Mouse (Mus musculus) v-Abl transformed pro-B cells (cell line): ENCODE measurements around the gene Ppm1n.

Source experiments
- in situ Hi-C, 2 experiments: fragments of 400-800 bp; cut with MboI; formaldehyde crosslinking; loops; one replicate each; pipeline ENCODE4 v1.15.1; 2025; ENCODE audit not compliant: unreplicated experiment in 2 of 2

Ppm1n gene

DNA sequence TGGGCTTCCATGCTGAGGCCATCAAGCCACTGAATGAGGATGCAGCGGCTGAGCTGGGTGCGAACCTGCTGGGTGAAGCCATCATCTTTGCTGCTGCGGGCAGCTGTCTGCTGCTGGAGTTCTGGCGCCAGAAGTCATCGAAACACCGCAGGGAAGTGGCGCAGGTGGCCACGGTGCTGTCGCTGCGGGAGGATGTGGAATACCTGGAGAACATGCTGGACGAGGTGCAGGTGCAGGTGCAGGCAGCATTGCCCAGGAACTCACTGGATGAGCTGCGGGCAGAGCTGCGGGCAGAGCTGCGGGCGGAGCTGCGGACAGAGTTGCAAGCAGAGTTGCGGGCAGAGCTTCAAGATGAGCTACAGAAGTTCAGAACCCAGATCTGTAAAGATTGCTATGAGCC, 24.5 kb downstream of the Ppm1n start:
- in situ Hi-C loops: no loop called here

DNA sequence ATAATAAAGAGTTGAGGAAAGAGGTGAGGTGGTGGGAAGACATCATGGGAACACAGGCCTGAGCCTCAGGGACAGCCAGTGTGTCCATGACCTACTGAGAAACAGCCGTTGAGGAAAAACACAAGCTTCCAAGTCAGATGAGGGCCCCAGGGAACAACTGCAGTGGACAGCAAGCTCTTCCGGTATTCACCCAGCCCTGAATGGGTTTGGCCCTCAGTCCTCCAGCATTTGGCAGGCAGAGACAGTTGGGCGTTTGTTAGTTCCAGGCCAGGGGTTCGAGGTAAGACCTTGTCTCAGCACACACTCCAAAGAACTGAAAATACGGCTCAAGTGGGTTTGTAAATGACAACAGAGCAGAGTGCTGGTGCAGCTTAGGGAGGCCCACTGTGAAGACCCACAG, 26.4 kb downstream of the Ppm1n start:
- in situ Hi-C loops: no loop called here

DNA sequence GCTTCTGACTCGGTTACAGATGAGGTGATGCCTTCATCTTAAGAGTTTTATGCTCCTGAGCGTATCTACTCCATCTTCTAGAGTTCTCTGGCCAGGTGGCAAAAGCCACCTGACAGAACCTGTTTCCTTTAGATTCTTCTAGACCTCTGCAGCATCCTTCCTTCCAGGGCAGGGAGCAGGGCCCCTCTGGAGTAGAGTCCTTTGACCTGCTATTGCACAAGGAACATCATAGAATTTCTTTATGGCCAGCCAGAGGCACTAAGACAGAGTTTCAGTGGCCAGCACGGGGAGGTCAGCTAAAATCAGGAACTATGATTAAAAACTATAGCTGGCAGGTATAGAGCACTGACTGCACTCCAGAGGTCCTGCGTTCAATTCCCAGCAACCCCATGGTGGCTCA, 27.8 kb downstream of the Ppm1n start:
- in situ Hi-C loops: no loop called here

DNA sequence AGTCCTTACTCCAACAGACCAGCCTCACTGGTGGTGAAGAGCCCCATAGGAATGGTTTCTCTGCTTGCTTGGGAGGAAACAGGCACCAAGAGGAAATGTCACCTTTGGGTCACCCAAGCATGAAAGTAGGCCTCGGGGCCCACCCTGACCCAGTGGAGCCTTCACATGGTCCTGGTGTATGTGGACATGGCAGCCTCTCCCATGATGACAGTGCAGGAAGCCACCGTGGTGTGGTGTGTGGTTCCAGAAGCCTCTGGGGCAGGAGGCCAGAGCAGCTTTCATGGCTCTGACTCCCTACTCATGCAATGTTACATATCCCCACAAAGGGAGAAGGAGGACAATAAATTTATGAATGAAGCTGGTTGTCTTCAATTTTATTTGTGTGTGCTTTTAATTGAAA, 32.4 kb downstream of the Ppm1n start:
- in situ Hi-C loops: no loop called here

DNA sequence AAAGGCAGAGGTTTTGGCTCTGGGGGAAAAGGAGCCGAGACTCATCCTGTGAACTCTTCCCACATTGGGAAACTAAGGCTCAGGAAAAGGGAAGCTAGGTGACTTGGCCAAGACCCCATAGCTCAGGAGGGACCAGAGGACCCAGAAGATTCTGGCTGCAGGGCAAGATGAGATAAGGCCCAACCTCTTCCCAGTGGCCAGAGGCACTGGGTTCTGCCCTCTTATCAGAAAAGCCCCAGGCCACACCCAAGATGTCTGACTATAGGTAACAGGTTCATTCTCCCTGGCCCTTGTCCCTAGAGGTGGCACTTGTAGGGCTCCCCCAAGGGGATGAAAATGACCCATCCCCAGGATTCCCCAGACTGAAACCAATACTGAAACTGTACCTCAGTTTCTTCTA, 33.0 kb downstream of the Ppm1n start:
- in situ Hi-C loops: no loop called here

DNA sequence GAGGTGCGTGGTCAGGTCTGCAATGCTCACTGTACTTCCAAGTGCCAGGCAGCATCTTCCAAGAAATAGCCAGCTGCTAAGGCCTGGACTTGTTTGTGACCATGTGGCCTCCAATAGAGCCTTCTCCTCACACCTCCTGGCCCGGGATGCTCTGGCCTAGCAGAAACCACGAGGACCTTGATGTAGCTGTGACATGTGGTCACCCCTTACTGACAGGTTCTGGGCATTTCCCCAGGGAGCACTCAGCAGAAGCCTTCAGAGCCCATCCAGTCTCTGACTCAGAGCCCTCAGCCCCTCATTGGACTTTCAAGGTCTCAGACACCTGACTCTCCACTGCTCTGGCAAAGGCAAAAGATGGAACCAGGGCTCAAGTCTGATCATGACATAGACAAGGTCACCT, 34.8 kb downstream of the Ppm1n start:
- in situ Hi-C loops: no loop called here

DNA sequence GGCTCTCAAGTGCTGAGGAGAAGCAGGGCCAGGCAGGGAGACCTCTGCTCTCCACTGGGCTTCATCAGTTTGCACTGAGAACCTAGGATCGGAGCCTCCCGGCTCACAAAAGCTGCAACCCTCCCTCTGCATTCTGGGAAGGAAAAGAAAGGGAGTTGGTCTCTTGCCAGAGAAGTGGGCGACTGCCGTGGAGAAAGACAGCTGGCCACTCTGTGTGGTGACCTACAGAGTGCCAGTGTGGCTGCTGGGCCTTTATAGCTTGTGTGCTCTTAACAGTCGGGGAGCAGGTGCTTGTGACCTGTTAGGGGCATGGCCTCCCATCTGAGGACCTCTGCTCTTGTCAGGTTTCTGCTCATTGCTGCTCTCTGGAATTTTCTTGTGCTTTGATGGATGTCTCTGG, 36.0 kb downstream of the Ppm1n start:
- in situ Hi-C loops: loop anchor here in 1 of 2 experiments (5.0 kb wide), 1 partner anchor 38 kb away; the partner anchor contains the start of genes Ppm1n and Rtn2

DNA sequence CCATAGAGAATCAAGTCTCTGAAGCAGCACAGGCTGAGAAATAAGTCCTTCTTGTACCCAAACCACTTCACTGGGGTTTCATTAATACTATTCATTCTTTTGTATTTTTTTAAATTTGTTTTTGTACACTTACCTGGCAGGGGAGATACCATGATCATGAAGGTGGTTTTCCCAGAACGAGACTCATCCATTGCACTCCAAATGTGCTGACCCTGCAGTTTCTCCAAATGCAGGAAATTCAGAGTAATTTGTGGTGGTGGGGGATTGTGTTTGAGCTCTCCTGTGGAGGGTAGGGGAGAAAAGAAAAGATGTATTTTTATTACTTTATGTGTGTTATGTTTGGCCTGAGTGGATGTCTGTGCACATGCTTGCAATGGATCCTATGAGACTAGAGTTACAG, 37.9 kb downstream of the Ppm1n start:
- in situ Hi-C loops: loop anchor here in 1 of 2 experiments (5.0 kb wide), 1 partner anchor 40 kb away; the partner anchor contains the start of genes Ppm1n and Rtn2

DNA sequence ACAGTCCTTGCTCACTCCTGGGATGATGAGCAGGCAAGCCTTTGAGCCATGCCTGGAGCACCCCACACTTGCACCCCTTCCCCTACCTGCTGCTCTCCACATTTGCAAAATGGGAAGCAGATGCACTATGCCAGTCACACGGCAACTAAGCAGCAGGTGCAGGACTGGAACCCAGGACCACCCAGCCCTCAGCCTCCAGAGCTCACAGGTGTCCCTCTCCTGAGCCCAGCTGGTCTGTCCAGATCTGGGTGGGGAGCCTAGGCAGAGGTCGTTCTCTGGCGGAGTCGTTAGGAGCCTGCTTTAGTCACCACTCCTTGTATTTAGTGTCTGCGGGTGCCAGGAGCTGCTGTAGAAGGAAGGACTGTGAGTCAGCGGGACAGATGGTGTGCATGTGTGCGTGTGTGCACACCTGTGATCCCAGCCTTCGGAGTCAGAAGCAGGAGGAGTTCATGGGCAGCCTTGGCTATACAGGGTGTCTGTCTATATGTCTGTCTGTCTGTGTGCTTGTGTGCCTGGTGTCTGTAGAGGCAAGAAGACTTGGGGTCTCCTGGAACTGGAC, 38.9 kb downstream of the Ppm1n start:
- in situ Hi-C loops: loop anchor here in 1 of 2 experiments (5.0 kb wide), 1 partner anchor 41 kb away; the partner anchor contains the start of genes Ppm1n and Rtn2

DNA sequence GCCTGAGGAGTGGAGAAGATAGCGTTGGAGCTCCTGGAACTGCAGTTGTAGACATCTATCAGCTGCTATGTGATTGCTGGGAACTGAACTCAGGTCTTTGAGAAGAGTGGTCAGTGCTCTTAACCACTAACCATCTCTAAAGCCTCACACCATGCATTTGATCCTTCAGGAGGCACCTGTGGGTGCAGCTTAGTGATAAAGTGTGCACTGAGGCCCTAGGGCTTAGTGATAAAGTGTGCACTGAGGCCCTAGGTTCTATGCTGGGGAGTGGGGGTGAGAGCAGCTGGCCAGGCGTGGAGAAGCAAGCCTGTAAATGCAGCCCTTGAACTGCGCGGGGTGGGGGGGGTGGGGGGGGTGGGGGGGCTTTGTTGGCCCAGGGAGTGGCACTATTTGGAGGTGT, 39.9 kb downstream of the Ppm1n start:
- in situ Hi-C loops: loop anchor here (5.0 kb wide), 1 partner anchor 42 kb away; the partner anchor contains the start of genes Ppm1n (in 2 of the 2) and Rtn2 (in 2 of the 2)

DNA sequence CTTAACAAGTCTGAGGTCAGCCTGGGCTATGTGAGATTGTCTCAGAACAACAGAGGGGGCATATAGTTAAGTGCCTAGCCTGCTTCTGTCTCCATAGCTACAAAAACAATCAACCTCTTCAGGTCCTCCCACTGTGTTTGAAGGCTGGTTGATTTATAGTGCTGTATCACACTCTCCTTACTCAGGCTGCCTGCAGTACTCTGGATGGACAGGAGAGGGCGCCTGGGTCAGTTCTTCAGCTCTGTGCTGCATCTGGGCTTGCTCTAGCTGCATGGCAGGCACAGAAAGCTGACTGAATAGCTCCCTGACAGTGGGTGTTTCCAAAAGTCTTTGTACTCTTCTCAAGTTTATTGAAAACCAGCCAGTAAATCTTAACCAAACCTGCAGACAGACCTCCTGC, 40.4 kb downstream of the Ppm1n start:
- in situ Hi-C loops: loop anchor here in 1 of 2 experiments (5.0 kb wide), 1 partner anchor 43 kb away; the partner anchor contains the start of genes Ppm1n and Rtn2

DNA sequence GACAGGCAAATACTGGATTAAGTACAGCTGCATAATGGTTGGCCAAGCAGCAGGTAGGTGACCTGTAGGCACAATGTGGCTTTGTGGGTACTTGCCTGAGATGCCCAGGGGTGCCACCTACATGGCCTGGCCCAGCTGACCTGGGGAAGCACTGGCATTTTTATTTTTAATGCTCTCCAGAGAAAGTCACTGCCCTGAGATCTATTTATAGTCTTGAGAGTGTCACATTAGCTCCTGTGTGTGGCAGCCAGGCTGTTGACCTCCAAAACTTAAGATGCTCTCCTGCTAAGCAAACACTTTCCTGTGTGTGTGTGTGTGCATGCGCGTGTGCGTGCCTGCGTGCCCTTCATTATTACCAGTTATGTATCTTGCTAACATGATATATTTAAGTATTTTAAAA, 41.5 kb downstream of the Ppm1n start:
- in situ Hi-C loops: loop anchor here in 1 of 2 experiments (5.0 kb wide), 1 partner anchor 44 kb away; the partner anchor contains the start of genes Ppm1n and Rtn2

DNA sequence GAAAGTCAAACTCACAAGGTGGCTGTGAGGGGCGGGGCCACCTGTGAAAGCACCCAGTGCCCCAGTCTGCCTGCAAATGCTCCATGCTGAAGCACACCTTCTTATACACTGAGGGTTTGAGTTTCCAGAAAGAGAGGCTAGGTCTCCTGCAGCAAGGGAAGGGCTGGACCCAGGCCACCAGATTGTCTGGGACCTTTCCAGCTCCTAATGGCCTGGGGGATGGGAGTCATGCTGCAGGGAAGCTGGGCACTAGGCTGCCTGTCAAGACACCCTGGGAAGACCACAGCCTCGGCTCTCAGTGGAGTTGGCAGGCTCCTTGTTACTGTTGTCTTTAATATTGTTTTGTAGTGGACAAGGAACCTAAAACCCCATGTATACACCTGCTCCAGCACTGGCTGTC, 43.5 kb downstream of the Ppm1n start:
- in situ Hi-C loops: loop anchor here in 1 of 2 experiments (5.0 kb wide), 1 partner anchor 46 kb away; the partner anchor contains the start of genes Ppm1n and Rtn2

DNA sequence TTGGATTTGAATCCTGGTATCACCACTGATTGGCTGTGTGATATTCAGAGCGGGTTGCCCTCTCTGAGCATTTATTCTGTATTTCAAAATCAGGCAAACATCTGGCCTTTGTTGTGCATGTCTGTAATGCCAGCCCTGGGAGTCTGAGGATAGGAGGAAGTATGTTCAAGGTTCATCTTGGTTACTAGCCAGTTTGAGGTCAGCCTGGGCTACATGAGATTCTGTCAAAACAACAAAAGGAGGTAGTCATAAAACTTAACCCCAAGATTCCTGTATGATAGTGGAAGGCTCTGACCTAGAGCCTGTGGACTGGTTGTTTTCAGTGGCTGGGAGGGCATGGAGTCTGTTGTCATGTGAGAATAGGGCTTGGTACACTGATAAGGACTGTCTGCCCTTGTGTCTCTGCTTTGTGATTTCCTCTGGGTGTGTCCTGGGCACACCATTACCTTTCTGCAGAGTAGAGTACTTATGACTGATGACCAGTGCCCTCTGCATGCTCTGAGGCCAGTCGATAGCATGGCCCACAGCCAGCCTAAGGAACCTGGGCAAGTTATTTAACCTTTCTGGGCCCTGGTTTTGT, 44.7 kb downstream of the Ppm1n start:
- in situ Hi-C loops: loop anchor here in 1 of 2 experiments (5.0 kb wide), 1 partner anchor 47 kb away; the partner anchor contains the start of genes Ppm1n and Rtn2

DNA sequence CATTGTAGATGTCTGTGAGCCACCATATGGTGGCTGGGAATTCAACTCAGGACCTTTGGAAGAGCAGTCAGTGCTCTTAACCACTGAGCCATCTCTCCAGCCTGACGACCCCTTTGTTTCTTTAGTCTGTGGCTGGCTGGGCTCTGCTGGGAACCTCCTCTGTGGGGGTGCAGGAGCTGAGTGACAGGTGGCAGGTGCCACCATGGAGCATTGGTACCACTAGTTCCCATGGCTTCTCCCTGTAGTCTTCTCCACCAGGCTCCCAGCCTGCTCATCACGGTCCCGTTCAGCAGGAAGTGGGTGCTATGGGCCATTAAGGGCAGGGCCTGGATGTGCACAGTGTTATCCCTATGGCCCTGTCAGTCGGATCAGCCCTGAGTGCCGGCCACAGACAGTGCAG, 45.2 kb downstream of the Ppm1n start:
- in situ Hi-C loops: loop anchor here (5.0 kb wide), 2 partner anchors 48 to 52 kb away; partner anchors contain the start of genes Ppm1n (in 1 of the 2) and Rtn2 (in 1 of the 2)

DNA sequence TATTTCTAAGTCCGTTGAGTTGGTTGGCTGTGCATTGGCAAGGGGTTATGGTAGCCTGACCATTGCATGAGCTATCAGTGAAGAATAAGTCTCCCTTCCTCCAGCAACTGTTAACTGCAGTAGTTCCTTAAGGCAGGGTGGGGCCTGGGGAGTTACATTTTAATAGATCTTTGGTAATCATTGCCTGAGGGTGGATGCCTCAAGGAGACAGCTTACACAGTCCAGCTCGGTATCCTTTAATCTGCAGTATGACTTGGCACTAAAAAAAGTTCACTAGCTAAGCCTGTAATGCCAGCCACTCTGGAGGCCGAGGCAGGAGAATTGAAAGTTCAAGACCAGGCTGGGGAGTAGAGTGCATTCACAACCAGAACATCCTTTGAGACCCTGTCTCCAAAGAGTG, 48.0 kb downstream of the Ppm1n start:
- in situ Hi-C loops: loop anchor here in 1 of 2 experiments (5.0 kb wide), 1 partner anchor 50 kb away; no protein-coding TSS in a partner anchor

DNA sequence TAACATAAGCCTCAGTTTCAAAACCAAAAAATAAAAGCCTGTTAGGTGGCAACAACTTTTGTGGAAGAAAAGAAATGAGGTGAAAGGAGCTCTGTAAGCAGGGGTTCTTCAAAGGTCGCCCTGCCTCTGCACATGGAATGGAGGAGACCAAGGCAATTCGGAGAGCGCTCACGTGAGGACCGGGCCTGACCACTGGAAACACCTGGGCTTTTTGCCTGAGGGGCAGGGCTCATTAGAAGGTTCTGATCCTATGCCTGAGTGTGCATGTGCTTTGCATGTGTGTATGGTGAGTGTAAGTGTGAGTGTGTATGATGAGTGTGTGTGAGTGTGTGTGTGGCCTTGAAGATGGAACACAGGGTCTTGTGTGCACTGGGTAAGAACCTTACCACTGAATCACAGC, 49.0 kb downstream of the Ppm1n start:
- in situ Hi-C loops: loop anchor here in 1 of 2 experiments (5.0 kb wide), 1 partner anchor 49 kb away; no protein-coding TSS in a partner anchor

DNA sequence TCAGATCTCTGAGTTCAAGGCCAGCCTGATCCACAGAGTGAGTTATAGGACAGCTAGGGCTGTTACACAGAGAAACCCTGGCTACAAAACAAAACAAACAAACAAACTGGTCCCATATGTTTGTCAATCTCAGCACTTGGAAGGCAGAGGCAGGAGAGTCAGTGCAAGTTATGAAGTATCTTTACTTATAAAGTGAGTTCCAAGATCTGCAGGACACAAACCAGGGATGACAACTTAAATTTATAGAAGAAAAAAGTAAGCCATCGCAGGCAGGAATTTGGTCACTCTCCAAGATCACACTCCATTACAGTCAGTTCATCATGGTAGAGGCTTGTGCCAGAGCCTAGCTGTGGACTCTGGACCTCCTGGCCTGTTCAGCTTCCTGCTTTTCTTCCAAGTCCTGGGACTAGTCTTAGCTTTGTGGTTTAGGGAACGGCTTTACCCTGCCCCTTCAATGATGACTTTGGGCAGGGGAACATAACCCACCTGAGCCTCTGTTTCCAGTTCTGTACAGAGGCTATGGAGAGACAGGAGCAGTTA, 49.8 kb downstream of the Ppm1n start:
- in situ Hi-C loops: loop anchor here in 1 of 2 experiments (5.0 kb wide), 1 partner anchor 48 kb away; no protein-coding TSS in a partner anchor

DNA sequence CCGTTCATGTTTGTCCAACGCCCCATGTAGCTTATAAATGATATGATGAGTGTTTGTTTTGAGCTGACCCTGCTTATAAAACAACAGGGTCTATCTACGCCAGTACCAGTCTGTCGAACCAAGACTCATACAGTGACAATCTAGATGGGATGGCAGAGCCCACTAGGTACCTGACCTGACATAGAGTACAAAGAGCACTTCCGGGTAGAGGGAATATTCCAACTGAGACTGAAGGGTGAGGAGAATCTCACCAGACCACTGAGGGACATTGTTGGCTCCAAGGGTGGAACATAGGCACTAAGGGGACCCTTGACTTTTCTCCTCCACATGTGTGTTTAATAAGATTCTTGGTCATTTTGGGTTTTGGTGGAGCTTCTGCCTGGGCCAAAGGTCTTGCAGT, 50.5 kb downstream of the Ppm1n start:
- in situ Hi-C loops: no loop called here

DNA sequence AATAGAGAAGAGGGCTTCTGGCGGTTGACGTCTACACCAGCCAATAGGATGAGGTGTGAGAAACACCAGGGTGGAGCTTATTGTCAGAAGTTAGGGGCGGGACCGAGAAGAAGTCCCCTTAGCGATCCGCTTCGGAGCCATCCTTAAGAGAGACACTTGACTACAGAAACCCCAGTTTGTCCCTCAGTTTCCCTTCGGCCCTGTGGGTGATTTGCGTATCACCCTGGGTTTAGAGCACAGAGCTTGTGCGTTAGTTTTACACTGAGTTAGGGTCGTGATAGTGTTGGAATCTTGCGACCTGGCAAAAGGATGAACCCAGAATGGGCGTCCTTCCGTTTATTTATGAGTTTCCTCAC, 51.1 kb downstream of the Ppm1n start:
- in situ Hi-C loops: no loop called here
